Mouse (Mus musculus) forebrain, embryonic 11.5 days (tissue): ENCODE results near the gene Klf9. TPM values are rescaled to one million over a fixed set of nuclear protein-coding genes. Genes with fewer than 3 reads are reported as not detected.
"Not testable (repeated sequence)": the region's sequence is repeated elsewhere in the genome, so short reads cannot be mapped to it uniquely, and the experiment has no call there.

ENCODE experiments used
- ATAC-seq: fragments of 200-750 bp; cut with Nextera tagmentation; replicated peaks from 2 replicates; pipeline ENCODE4 v1.8.0; 2017; ENCODE audit warnings: moderate TSS enrichment; ENCODE audit not compliant: low FRiP score
- DNase-seq: peaks from one replicate; pipeline ENCODE4 v3.0.0-alpha.2; 2017; ENCODE audit warnings: low spot score
- H3K27ac ChIP-seq: fragments of 300-500 bp; sonication (generic); 2 replicates; pipeline ENCODE4 v1.5.1; 2014; ENCODE audit warnings: low read depth, low read length
- H3K27me3 ChIP-seq: fragments of 300-500 bp; sonication (generic); 2 replicates; pipeline ENCODE4 v1.6.1; 2014; ENCODE audit warnings: mild to moderate bottlenecking, low read length, mixed read lengths; ENCODE audit not compliant: control insufficient read depth, insufficient read depth
- H3K36me3 ChIP-seq: fragments of 300-500 bp; sonication (generic); 2 replicates; pipeline ENCODE4 v1.6.1; 2014; ENCODE audit warnings: mild to moderate bottlenecking, low read length, moderate library complexity, mixed read lengths; ENCODE audit not compliant: control insufficient read depth, insufficient read depth
- H3K4me1 ChIP-seq: fragments of 300-500 bp; sonication (generic); replicated peaks from 2 replicates; pipeline ENCODE4 v1.6.1; 2014; ENCODE audit warnings: low read length, mixed read lengths; ENCODE audit not compliant: control insufficient read depth, insufficient read depth
- H3K4me2 ChIP-seq: fragments of 300-500 bp; sonication (generic); 2 replicates; pipeline ENCODE4 v1.6.1; 2014; ENCODE audit warnings: low read depth, mild to moderate bottlenecking, low read length, moderate library complexity, mixed read lengths; ENCODE audit not compliant: severe bottlenecking
- H3K4me3 ChIP-seq: fragments of 300-500 bp; sonication (generic); 2 replicates; pipeline ENCODE4 v1.5.1; 2014; ENCODE audit warnings: low read depth, low read length
- H3K9ac ChIP-seq: fragments of 300-500 bp; sonication (generic); 2 replicates; pipeline ENCODE4 v1.6.1; 2014; ENCODE audit warnings: low read length
- H3K9me3 ChIP-seq: fragments of 300-500 bp; sonication (generic); 2 replicates; pipeline ENCODE4 v1.6.1; 2016; ENCODE audit warnings: low read length, mixed read lengths; ENCODE audit not compliant: control insufficient read depth
- WGBS: fragments of 180-500 bp; shearing (Covaris S2); extraction: QIAGEN DNeasy Blood & Tissue Kit; methylation state at CpG from one replicate; pipeline ENCODE4 v1.1.7; 2014; 5-methylcytosine and 5-hydroxymethylcytosine counted together
- polyA plus RNA-seq: library from polyadenylated mRNA; unstranded; fragments of >200 nt; fragmentation: Nextera tagmentation; extraction: Ambion mirVana; gene quantifications from 2 replicates; pipeline ENCODE4 v1.2.1, GENCODE M21; 2014

Gene Klf9
- polyA plus RNA-seq, 1 experiment from 2014 or later, result 0.86 TPM

- H3K4me2 ChIP-seq, result no peak overlapping the region
- H3K36me3 ChIP-seq, result no peaks in the 10 kb centered on the region
- H3K9ac ChIP-seq, result no peak overlapping the region
- H3K9me3 ChIP-seq, result no peaks in the 10 kb centered on the region
- DNase-seq (no peak), ATAC-seq (no peak)
- no peak overlapping the region for H3K4me3 ChIP-seq
- H3K27me3 ChIP-seq, result peaks cover 18% of the 10 kb centered on the region
- H3K27ac ChIP-seq, result no peak overlapping the region
- WGBS, result 76% methylated on average over 8 of the region's 8 CpGs
- peaks cover 13% of the 10 kb centered on the region for H3K4me1 ChIP-seq
Observed at GRCm38 (mm10) chr19:23143541-23143940, 2.5 kb downstream of the Klf9 start.

GRCm38 (mm10) chr19:23144031-23144430, 3.0 kb downstream of the Klf9 start:
- Histone ChIP-seq H3K27me3 (peaks cover 18% of the 10 kb centered on the region), H3K9me3 (no peaks in the 10 kb centered on the region), H3K9ac (no peak overlapping the region), H3K27ac (no peak overlapping the region), H3K4me2 (no peak overlapping the region), H3K4me1 (peaks cover 13% of the 10 kb centered on the region), H3K4me3 (no peak overlapping the region), H3K36me3 (no peaks in the 10 kb centered on the region)
- no peak for DNase-seq
- no peak for ATAC-seq
- WGBS, result 65% methylated on average over 9 of the region's 9 CpGs

- H3K27me3 ChIP-seq, result peaks cover 18% of the 10 kb centered on the region
- no peak for DNase-seq
- no peaks in the 10 kb centered on the region for H3K9me3 ChIP-seq
- no peak overlapping the region for H3K4me2 ChIP-seq
- H3K4me1 ChIP-seq, result peaks cover 12% of the 10 kb centered on the region
- no peaks in the 10 kb centered on the region for H3K36me3 ChIP-seq
- 92% methylated on average over 3 of the region's 3 CpGs for WGBS
- H3K27ac ChIP-seq, result no peak overlapping the region
- ATAC-seq, result no peak
- H3K9ac ChIP-seq, result no peak overlapping the region
- no peak overlapping the region for H3K4me3 ChIP-seq
Observed at GRCm38 (mm10) chr19:23145146-23145545, 4.1 kb downstream of the Klf9 start.

- H3K4me2 ChIP-seq, ATAC-seq, DNase-seq, H3K9ac ChIP-seq, H3K4me3 ChIP-seq, H3K27ac ChIP-seq, H3K36me3 ChIP-seq, H3K9me3 ChIP-seq: not testable (repeated sequence)
- H3K27me3 ChIP-seq, result peaks cover 18% of the 10 kb centered on the region
- WGBS, result 90% methylated on average over 7 of the region's 7 CpGs
- peaks cover 11% of the 10 kb centered on the region for H3K4me1 ChIP-seq
Observed at GRCm38 (mm10) chr19:23145575-23145974, 4.5 kb downstream of the Klf9 start.

- no peak for ATAC-seq
- DNase-seq, result no peak
Observed at GRCm38 (mm10) chr19:23146409-23146861, 5.4 kb downstream of the Klf9 start.

GRCm38 (mm10) chr19:23147026-23147966, 6.3 kb downstream of the Klf9 start:
- H3K27me3 ChIP-seq, result peaks cover 11% of the 10 kb centered on the region
- H3K9me3 ChIP-seq, result no peaks in the 10 kb centered on the region
- H3K9ac ChIP-seq, result no peak overlapping the region
- no peak overlapping the region for H3K4me2 ChIP-seq
- no peak for ATAC-seq
- H3K36me3 ChIP-seq, result no peaks in the 10 kb centered on the region
- no peak overlapping the region for H3K4me3 ChIP-seq
- DNase-seq, result no peak
- WGBS, result 71% methylated on average over 15 of the region's 15 CpGs
- H3K27ac ChIP-seq, result no peak overlapping the region
- peaks cover 3% of the 10 kb centered on the region for H3K4me1 ChIP-seq

More at GRCm38 (mm10) chr19:23146409-23146861, 5.4 kb downstream of the Klf9 start:
- 73% methylated on average over 12 of the region's 12 CpGs for WGBS
- H3K9ac ChIP-seq, result no peak overlapping the region
- H3K27me3 ChIP-seq, result peaks cover 18% of the 10 kb centered on the region
- no peak overlapping the region for H3K4me3 ChIP-seq
- no peak overlapping the region for H3K27ac ChIP-seq
- no peak overlapping the region for H3K4me2 ChIP-seq
- H3K36me3 ChIP-seq, result no peaks in the 10 kb centered on the region
- H3K9me3 ChIP-seq, result no peaks in the 10 kb centered on the region
- peaks cover 11% of the 10 kb centered on the region for H3K4me1 ChIP-seq

- Histone ChIP-seq H3K4me2 (no peak overlapping the region), H3K4me1 (no peaks in the 10 kb centered on the region), H3K27ac (no peak overlapping the region), H3K4me3 (no peak overlapping the region), H3K9ac (no peak overlapping the region), H3K27me3 (no peaks in the 10 kb centered on the region), H3K9me3 (no peaks in the 10 kb centered on the region), H3K36me3 (no peaks in the 10 kb centered on the region)
- WGBS, result 84% methylated on average over 7 of the region's 7 CpGs
- ATAC-seq, result no peak
- no peak for DNase-seq
Observed at GRCm38 (mm10) chr19:23149465-23150410, 8.7 kb downstream of the Klf9 start.

GRCm38 (mm10) chr19:23150556-23151265, 9.7 kb downstream of the Klf9 start:
- Histone ChIP-seq H3K36me3 (no peaks in the 10 kb centered on the region), H3K9ac (no peak overlapping the region), H3K4me1 (no peaks in the 10 kb centered on the region), H3K27me3 (no peaks in the 10 kb centered on the region), H3K9me3 (no peaks in the 10 kb centered on the region), H3K27ac (no peak overlapping the region), H3K4me3 (no peak overlapping the region), H3K4me2 (no peak overlapping the region)
- WGBS, result 86% methylated on average over 14 of the region's 14 CpGs
- DNase-seq, result no peak
- ATAC-seq, result no peak
